Mouse (Mus musculus) ES-E14 (cell line): ENCODE data around the gene Nlrp6.

Experiments used
- MAFK ChIP-seq: IDR thresholded peaks from 2 replicates; pipeline ENCODE4 v1.6.1; 2014; ENCODE audit warnings: mild to moderate bottlenecking, low read depth, low read length, inconsistent platforms; ENCODE audit not compliant: insufficient read depth
- ZC3H11A ChIP-seq: IDR thresholded peaks from 2 replicates; pipeline ENCODE4 v1.6.1; 2012; ENCODE audit warnings: low read depth, mild to moderate bottlenecking, inconsistent platforms, low read length, borderline replicate concordance
- ZNF384 ChIP-seq: IDR thresholded peaks from 2 replicates; pipeline ENCODE4 v1.6.1; 2012; ENCODE audit warnings: low read depth, low read length, inconsistent platforms

- no peak for TF ChIP-seq ZC3H11A
- TF ChIP-seq ZNF384 = no peak
- TF ChIP-seq MAFK = no peak
Measured at GRCm38 (mm10) chr7:140943356-140943755, 22.7 kb downstream of the Nlrp6 start.
